Mouse (Mus musculus): ENCODE measurements at regions not wholly inside any gene's neighbourhood (a gene's known extent, or its start where the extent isn't known, plus 50 kb on each side); places are given as distances from the start of the nearest gene placed in this dataset.

DNA sequence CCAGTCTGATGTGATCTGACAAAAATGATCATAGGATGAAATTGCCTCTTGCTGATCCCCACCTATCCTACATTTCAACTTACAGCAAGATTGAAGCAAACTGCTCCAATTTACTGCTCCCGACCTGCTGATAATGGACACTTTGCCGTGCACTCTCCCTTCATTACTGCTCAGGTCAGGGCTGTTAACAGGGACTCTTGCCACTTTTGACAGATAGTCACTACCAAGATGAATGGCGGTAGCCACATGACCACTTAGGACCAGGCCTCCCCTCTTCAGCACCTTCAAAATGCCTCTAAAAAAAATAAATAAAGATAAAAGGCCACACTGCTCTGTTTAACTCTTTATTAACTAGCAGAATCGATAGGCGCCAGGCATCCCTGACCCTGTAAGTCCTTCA, 199.2 kb upstream of the Sp4 start:
- TF ChIP-seq POLR2A (IDR thresholded peaks at IDR 0.05; ENCODE audit: extremely low read depth, insufficient read depth, low read length) (no peak), CTCF (IDR thresholded peaks at IDR 0.05; ENCODE audit: low read depth, low read length) (no peak)

All from liver, adult 2 months (tissue).